Comparison of ENCODE assay signal across 8 mouse cellular contexts in the genomic region with DNA sequence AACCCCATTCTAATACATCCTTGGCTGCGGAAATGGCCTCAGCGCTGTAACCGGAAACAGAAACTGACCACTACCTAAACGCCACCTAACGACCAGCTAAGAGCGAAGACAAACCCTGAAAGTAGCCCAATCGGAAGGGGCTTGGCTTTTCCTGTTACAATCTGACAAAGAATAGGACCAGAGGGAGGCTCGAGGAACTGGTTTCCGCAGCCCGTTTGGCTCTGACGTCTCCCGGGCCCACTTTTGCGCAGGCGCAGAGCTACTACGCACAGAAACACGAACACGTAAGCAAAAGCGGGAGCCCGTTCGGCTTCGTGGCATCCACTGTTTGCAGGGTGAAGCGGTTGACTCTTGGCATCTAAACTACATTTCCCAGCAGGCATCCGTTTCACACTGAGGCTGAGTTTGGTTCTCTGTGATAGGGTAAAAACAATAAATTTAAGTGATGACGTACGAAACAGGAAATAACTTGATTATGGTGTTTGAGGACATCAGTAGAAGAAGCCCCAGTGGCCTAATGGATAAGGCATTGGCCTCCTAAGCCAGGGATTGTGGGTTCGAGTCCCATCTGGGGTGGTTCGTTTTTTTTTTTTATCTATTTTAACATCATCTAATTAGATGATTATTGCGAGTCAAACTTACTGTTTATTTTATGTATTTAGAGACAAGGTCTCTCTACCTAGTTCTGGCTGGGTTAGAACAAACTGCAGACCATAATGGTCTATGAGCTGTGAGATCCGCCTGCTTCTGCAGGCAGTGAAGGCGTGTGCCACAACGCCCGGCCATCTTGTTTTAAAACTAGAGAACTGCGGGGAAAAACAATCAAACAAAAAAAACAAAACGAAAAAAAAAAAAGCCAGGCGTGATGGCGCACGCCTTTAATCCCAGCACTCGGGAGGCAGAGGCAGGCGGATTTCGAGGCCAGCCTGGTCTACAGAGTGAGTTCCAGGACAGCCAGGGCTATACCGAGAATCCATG. TPM values are rescaled to one million over a fixed set of nuclear protein-coding genes. Genes with fewer than 3 reads are reported as not detected.
DNase-seq lines count a peak whose midpoint lies in the region; ATAC-seq and TF ChIP-seq lines count a peak whose summit lies in the region.

Fmc1 (plus strand) TSS at position 75 of the 978 bp plus-strand sequence.

- peak within 1 kb of the TSS; percentile 98 for H3K4me3 ChIP-seq in G1E (ENCODE audit: low read depth, low read length)
- H3K4me3 ChIP-seq in forebrain, embryonic 16.5 days (replicated peaks; ENCODE audit: low read length), result peak within 1 kb of the TSS; percentile 88
- peak within 1 kb of the TSS; percentile 93 for H3K4me3 ChIP-seq in layer of hippocampus, adult 2 months
- H3K4me3 ChIP-seq in lung, embryonic 14.5 days (ENCODE audit: low read depth, low read length), result peak within 1 kb of the TSS; percentile 82
- H3K4me3 ChIP-seq in olfactory bulb, adult 2 months (ENCODE audit: insufficient read depth, low read depth, low read length), result peak within 1 kb of the TSS; percentile 77
- peak within 1 kb of the TSS; percentile 86 for H3K4me3 ChIP-seq in thymus, adult 2 months (ENCODE audit: control insufficient read depth, insufficient read depth, low read length)

- TF ChIP-seq POLR2A in olfactory bulb, adult 2 months (IDR thresholded peaks at IDR 0.05; ENCODE audit: insufficient read depth, low read depth, low read length), result peak; percentile 73
- TF ChIP-seq POLR2A in thymus, adult 2 months (IDR thresholded peaks at IDR 0.05; ENCODE audit: control insufficient read depth, extremely low read depth, insufficient read depth, low read length, poor library complexity), result peak; percentile 87

- peak within 1 kb of the TSS; percentile 99 for H3K27ac ChIP-seq in forebrain, embryonic 16.5 days (ENCODE audit: low read length)
- H3K27ac ChIP-seq in layer of hippocampus, adult 2 months, result peak within 1 kb of the TSS; percentile 99
- peak within 1 kb of the TSS; percentile 99 for H3K27ac ChIP-seq in lung, embryonic 14.5 days (ENCODE audit: low read depth)
- peak within 1 kb of the TSS; percentile 96 for H3K27ac ChIP-seq in olfactory bulb, adult 2 months (ENCODE audit: insufficient read depth, low read depth, low read length)
- peak within 1 kb of the TSS; percentile 94 for H3K27ac ChIP-seq in thymus, adult 2 months (ENCODE audit: control insufficient read depth, insufficient read depth, low read length)

- peaks cover 25% of the 10 kb centered on the region for H3K4me1 ChIP-seq in G1E (ENCODE audit: insufficient read depth, low read depth, low read length)
- H3K4me1 ChIP-seq in forebrain, embryonic 16.5 days (replicated peaks; ENCODE audit: control insufficient read depth, insufficient read depth, low read length), result peaks cover 11% of the 10 kb centered on the region
- H3K4me1 ChIP-seq in lung, embryonic 14.5 days (ENCODE audit: insufficient read depth), result 0 out of 2 replicates have a peak, but pooled peaks cover 4% of the 10 kb centered on the region
- no peaks in the 10 kb centered on the region for H3K4me1 ChIP-seq in olfactory bulb, adult 2 months (ENCODE audit: control insufficient read depth, insufficient read depth, low read length)
- peaks cover 3% of the 10 kb centered on the region for H3K4me1 ChIP-seq in thymus, adult 2 months (replicated peaks; ENCODE audit: control insufficient read depth, insufficient read depth, low read length)

- TF ChIP-seq CTCF in G1E (IDR thresholded peaks at IDR 0.05; ENCODE audit: low read depth, low read length), result no peak
- TF ChIP-seq CTCF in layer of hippocampus, adult 2 months (conservative IDR thresholded peaks at IDR 0.05), result peak; percentile 59
- TF ChIP-seq CTCF in lung, embryonic 14.5 days (IDR thresholded peaks at IDR 0.05; ENCODE audit: low read depth), result peak; percentile 60
- no peak for TF ChIP-seq CTCF in olfactory bulb, adult 2 months (IDR thresholded peaks at IDR 0.05; ENCODE audit: insufficient read depth, low read depth, low read length)
- TF ChIP-seq CTCF in thymus, adult 2 months (IDR thresholded peaks at IDR 0.05; ENCODE audit: borderline replicate concordance, control insufficient read depth, extremely low read depth, insufficient read depth, low read length, poor library complexity), result peak; percentile 56; the same call in 1 of the 2 replicates

- peak; percentile 76 for ATAC-seq in G1E (ENCODE audit: extremely low read depth, insufficient number of reproducible peaks, low FRiP score, poor library complexity, severe bottlenecking)
- ATAC-seq in forebrain, embryonic 16.5 days, result peak; percentile 93
- peak; percentile 93 for ATAC-seq in lung, embryonic 14.5 days (ENCODE audit: insufficient read depth)

- intact Hi-C loops in heart, postnatal 36 days (cut with DNase I), result loop anchor here (2.0 kb wide), 1 partner anchor 101 kb away; the partner anchor contains the start of gene Ubn2

- no peaks in the 10 kb centered on the region for H3K9me3 ChIP-seq in G1E (replicated peaks)
- H3K9me3 ChIP-seq in forebrain, embryonic 16.5 days (ENCODE audit: control insufficient read depth, low read length), result no peaks in the 10 kb centered on the region
- H3K9me3 ChIP-seq in lung, embryonic 14.5 days (ENCODE audit: low read depth, low read length), result no peaks in the 10 kb centered on the region

- peak within 1 kb of the TSS; percentile 93 for H3K9ac ChIP-seq in forebrain, embryonic 16.5 days (replicated peaks; ENCODE audit: low read depth, low read length)
- peak within 1 kb of the TSS; percentile 89 for H3K9ac ChIP-seq in lung, embryonic 14.5 days

- peaks cover 3% of the 10 kb centered on the region; the same call in 1 of the 2 replicates for H3K27me3 ChIP-seq in G1E (ENCODE audit: insufficient read depth, low read length)
- H3K27me3 ChIP-seq in forebrain, embryonic 16.5 days (replicated peaks; ENCODE audit: control insufficient read depth, insufficient read depth, low read length), result no peaks in the 10 kb centered on the region
- H3K27me3 ChIP-seq in lung, embryonic 14.5 days (ENCODE audit: insufficient read depth, low read length), result no peaks in the 10 kb centered on the region
- H3K27me3 ChIP-seq in thymus, adult 2 months (ENCODE audit: control insufficient read depth, insufficient read depth, low read length), result no peaks in the 10 kb centered on the region

- peaks cover 11% of the 10 kb centered on the region for H3K36me3 ChIP-seq in G1E (replicated peaks)
- H3K36me3 ChIP-seq in forebrain, embryonic 16.5 days (ENCODE audit: control insufficient read depth, insufficient read depth), result no peaks in the 10 kb centered on the region
- H3K36me3 ChIP-seq in lung, embryonic 14.5 days (ENCODE audit: insufficient read depth), result no peaks in the 10 kb centered on the region
- no peaks in the 10 kb centered on the region for H3K36me3 ChIP-seq in thymus, adult 2 months (ENCODE audit: control insufficient read depth, insufficient read depth, low read length)

- DNase-seq in G1E (ENCODE audit: low spot score), result peak; percentile 76
- peak; percentile 97 to 99 for DNase-seq in cerebellum, adult 18-20 months
- peak; percentile 94 to 95 for DNase-seq in heart, postnatal 36 days
- DNase-seq in layer of hippocampus, adult 2 months (ENCODE audit: low spot score in 2 of 2), result peak; percentile 97 to 99
- peak; percentile 99 for DNase-seq in lung, embryonic 14.5 days
- peak; percentile 94 for DNase-seq in thymus, adult 2 months

- WGBS in forebrain, embryonic 16.5 days, result 5% methylated on average over 41 of the region's 41 CpGs
- 4% methylated on average over 41 of the region's 41 CpGs for WGBS in lung, embryonic 14.5 days
- 3% methylated on average over 41 of the region's 41 CpGs for WGBS in olfactory bulb, adult 2 months
- 2% methylated on average over 41 of the region's 41 CpGs for WGBS in thymus, adult 2 months

- peak within 1 kb of the TSS; percentile 80 for H3K4me2 ChIP-seq in forebrain, embryonic 16.5 days (ENCODE audit: low read length)
- peak within 1 kb of the TSS; percentile 74 for H3K4me2 ChIP-seq in lung, embryonic 14.5 days

RNA-seq across cellular contexts. Expression of gene Fmc1, which starts in this region (rescaled TPM):
- total RNA-seq in G1E (2014; fragmentation: Nextera tagmentation), result 6.4 and 16.7 TPM in 2 replicates
- total RNA-seq in G1E (2017), result 39.5 and 55.9 TPM in 2 replicates
- 178 and 230 TPM in 2 replicates for polyA plus RNA-seq in G1E (2012)
- polyA plus RNA-seq in forebrain, embryonic 16.5 days (2015; fragmentation: Nextera tagmentation; extraction: Ambion mirVana), result 130 and 134 TPM in 2 replicates
- 100 to 1,000 TPM; 253 to 256 TPM for total RNA-seq in heart, postnatal 36 days (2021)
- 10 to 100 TPM; 58.3 to 62.0 TPM for total RNA-seq in layer of hippocampus, adult 2 months (2021)
- 102 and 109 TPM in 2 replicates for polyA plus RNA-seq in lung, embryonic 14.5 days (2014; fragmentation: Nextera tagmentation; extraction: Ambion mirVana)
- not detected in 2 replicates for polyA plus RNA-seq in olfactory bulb, adult 2 months (2012; ENCODE audit: insufficient read depth, insufficient read length, low replicate concordance, missing spikeins)
- polyA plus RNA-seq in thymus, adult 2 months (2012; rRNA removed), result 152 and 185 TPM in 2 replicates

Comparison
In these comparisons a context has a peak if more than half of its experiments do, and no peak if none do; other contexts are left out.
1. Peak in every context shown above with its lines: DNase-seq, ATAC-seq, H3K4me3 ChIP-seq and H3K27ac ChIP-seq.
2. RNA of gene Fmc1 (total RNA-seq): 253 to 256 TPM in heart, postnatal 36 days; 58.3 to 62.0 TPM in layer of hippocampus, adult 2 months and 6.4 to 55.9 TPM in G1E; every median in the first group is over 4 times any median in the second.
3. RNA of gene Fmc1 (polyA plus RNA-seq): 152 to 185 TPM in thymus, adult 2 months, 178 to 230 TPM in G1E, 130 to 134 TPM in forebrain, embryonic 16.5 days and 102 to 109 TPM in lung, embryonic 14.5 days; not detected in olfactory bulb, adult 2 months; every median in the first group is over 100 times any median in the second.
4. CTCF ChIP-seq: peak in layer of hippocampus, adult 2 months (single experiment), lung, embryonic 14.5 days (single experiment) and thymus, adult 2 months (single experiment); none in G1E (single experiment) and olfactory bulb, adult 2 months (single experiment).